Mouse (Mus musculus) neutrophil, adult 65 days (primary cell): Measurements from ENCODE around the gene Clec3b. TPM values are rescaled to one million over a fixed set of nuclear protein-coding genes. Genes with fewer than 3 reads are reported as not detected.

ENCODE experiments used
- total RNA-seq: library from RNA; stranded (reverse); gene quantifications from 2 replicates; pipeline ENCODE4 v1.2.4, GENCODE M21; 2023

Gene Clec3b
- not detected in 2 replicates for total RNA-seq

GRCm38 (mm10) chr9:123150241-123151020 lies at the start of gene Clec3b:
Clec3b (plus strand) TSS chr9:123150946.

GRCm38 (mm10) chr9:123112805-123113521 lies 37.8 kb upstream of the Clec3b start, which contains the start of the genes Zdhhc3 and Exosc7:
Zdhhc3 (minus strand) TSS chr9:123113205.
Exosc7 (plus strand) TSS chr9:123113215.

Other genes starting within 250 kb of the Clec3b start
- gene Zfp105, start 227.9 kb upstream of the Clec3b start, total RNA-seq, result 0.54 and 0.57 TPM in 2 replicates
- gene 1110059G10Rik, start 199.9 kb upstream of the Clec3b start, total RNA-seq, result 23.3 and 23.8 TPM in 2 replicates
- 63.1 and 81.7 TPM in 2 replicates for gene Kif15, start 199.9 kb upstream of the Clec3b start, total RNA-seq
- gene Tmem42, start 129.6 kb upstream of the Clec3b start, total RNA-seq, result 3.6 and 10.7 TPM in 2 replicates
- not detected in 2 replicates for gene Tgm4, start 116.2 kb upstream of the Clec3b start, total RNA-seq
- gene Zdhhc3, start 37.7 kb upstream of the Clec3b start, total RNA-seq, result 99.6 and 119 TPM in 2 replicates
- 16.4 and 25.8 TPM in 2 replicates for gene Exosc7, start 37.7 kb upstream of the Clec3b start, total RNA-seq
- gene Cdcp1, start 65.1 kb downstream of the Clec3b start, total RNA-seq, result 0.13 TPM in 1 of 2 replicates, not detected in the other
- 0.28 TPM in 1 of 2 replicates, not detected in the other for gene Tmem158, start 109.8 kb downstream of the Clec3b start, total RNA-seq
- gene Lars2, start 216.0 kb downstream of the Clec3b start, total RNA-seq, result 342 and 688 TPM in 2 replicates